Mouse (Mus musculus): ENCODE measurements around the gene Nadk. TPM values are rescaled to one million over a fixed set of nuclear protein-coding genes. Genes with fewer than 3 reads are reported as not detected.

The Nadk gene
- polyA plus RNA-seq, 1 experiment from 2014 or later, result 95.1 TPM

GRCm38 (mm10) chr4:155575521-155575920, 13.3 kb downstream of the Nadk start:
- Histone ChIP-seq H3K36me3 (ENCODE audit: control insufficient read depth, insufficient read depth, low read length) (peaks cover 28% of the 10 kb centered on the region), H3K9ac (replicated peaks; ENCODE audit: low read length) (no peak overlapping the region), H3K4me2 (ENCODE audit: low read length) (no peak overlapping the region), H3K27me3 (ENCODE audit: control insufficient read depth, insufficient read depth, low read length) (no peaks in the 10 kb centered on the region), H3K27ac (replicated peaks; ENCODE audit: low read depth, low read length) (no peak overlapping the region), H3K4me3 (replicated peaks; ENCODE audit: low read depth, low read length) (no peak overlapping the region), H3K9me3 (ENCODE audit: control insufficient read depth, low read length) (no peaks in the 10 kb centered on the region), H3K4me1 (ENCODE audit: control insufficient read depth, insufficient read depth, low read length) (no peaks in the 10 kb centered on the region)
- WGBS, result 91% methylated on average over 8 of the region's 8 CpGs
- DNase-seq (no peak), ATAC-seq (ENCODE audit: low FRiP score, low TSS enrichment) (no peak)

DNA sequence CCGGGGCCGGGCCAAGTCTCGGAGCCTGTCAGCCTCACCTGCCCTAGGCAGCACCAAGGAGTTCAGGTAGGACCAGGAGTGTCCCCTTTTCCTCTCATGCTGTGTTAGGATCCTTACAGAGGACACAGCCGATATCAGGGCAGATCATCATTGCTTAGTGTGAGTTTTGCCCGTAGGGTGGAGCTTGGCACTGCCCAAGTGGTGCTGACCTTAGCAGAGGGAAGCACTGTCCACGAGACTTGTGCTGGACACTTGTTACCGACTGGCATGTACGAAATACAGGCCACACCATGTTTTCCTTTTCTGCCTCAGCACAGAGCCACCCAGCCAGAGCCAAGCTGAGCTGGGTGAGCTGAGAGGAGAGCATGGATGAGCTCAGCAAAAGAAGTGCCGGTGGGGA, 15.0 kb downstream of the Nadk start:
- ATAC-seq (ENCODE audit: low FRiP score, low TSS enrichment) (no peak), DNase-seq (no peak)
- 93% methylated on average over 9 of the region's 9 CpGs for WGBS
- no peak overlapping the region for H3K9ac ChIP-seq (replicated peaks; ENCODE audit: low read length)
- H3K9me3 ChIP-seq (ENCODE audit: control insufficient read depth, low read length), result no peaks in the 10 kb centered on the region
- H3K4me2 ChIP-seq (ENCODE audit: low read length), result no peak overlapping the region
- no peak overlapping the region for H3K27ac ChIP-seq (replicated peaks; ENCODE audit: low read depth, low read length)
- no peak overlapping the region for H3K4me3 ChIP-seq (replicated peaks; ENCODE audit: low read depth, low read length)
- peaks cover 40% of the 10 kb centered on the region for H3K36me3 ChIP-seq (ENCODE audit: control insufficient read depth, insufficient read depth, low read length)
- no peaks in the 10 kb centered on the region for H3K27me3 ChIP-seq (ENCODE audit: control insufficient read depth, insufficient read depth, low read length)
- no peaks in the 10 kb centered on the region for H3K4me1 ChIP-seq (ENCODE audit: control insufficient read depth, insufficient read depth, low read length)

DNA sequence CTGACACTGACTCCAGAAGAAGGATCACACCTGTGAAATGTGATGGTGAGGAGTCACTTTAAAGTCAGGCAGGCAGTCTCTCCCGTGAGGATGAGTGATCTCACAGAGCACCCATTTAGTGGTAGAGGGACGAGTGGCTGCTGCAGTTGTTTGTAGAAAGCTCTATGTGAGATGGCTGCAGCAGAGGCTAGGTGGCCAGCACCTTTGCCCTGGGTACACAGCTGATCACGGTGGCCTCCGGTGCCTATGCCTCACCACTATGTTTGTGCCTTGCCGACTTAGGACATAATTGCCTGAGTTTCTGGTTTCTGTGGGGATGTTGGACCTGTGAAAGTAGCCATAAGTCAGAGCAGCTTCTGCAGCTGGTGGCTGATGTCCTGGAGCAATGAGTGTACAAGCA, 15.6 kb downstream of the Nadk start:
- Histone ChIP-seq H3K9ac (replicated peaks; ENCODE audit: low read length) (no peak overlapping the region), H3K4me3 (replicated peaks; ENCODE audit: low read depth, low read length) (no peak overlapping the region), H3K4me1 (ENCODE audit: control insufficient read depth, insufficient read depth, low read length) (no peaks in the 10 kb centered on the region), H3K27me3 (ENCODE audit: control insufficient read depth, insufficient read depth, low read length) (no peaks in the 10 kb centered on the region), H3K9me3 (ENCODE audit: control insufficient read depth, low read length) (no peaks in the 10 kb centered on the region), H3K4me2 (ENCODE audit: low read length) (no peak overlapping the region), H3K27ac (replicated peaks; ENCODE audit: low read depth, low read length) (no peak overlapping the region), H3K36me3 (ENCODE audit: control insufficient read depth, insufficient read depth, low read length) (peaks cover 46% of the 10 kb centered on the region)
- no peak for DNase-seq
- ATAC-seq (ENCODE audit: low FRiP score, low TSS enrichment), result no peak
- WGBS, result 89% methylated on average over 5 of the region's 5 CpGs

- no peak overlapping the region for H3K27ac ChIP-seq (replicated peaks; ENCODE audit: low read depth, low read length)
- H3K4me1 ChIP-seq (ENCODE audit: control insufficient read depth, insufficient read depth, low read length), result no peaks in the 10 kb centered on the region
- no peaks in the 10 kb centered on the region for H3K9me3 ChIP-seq (ENCODE audit: control insufficient read depth, low read length)
- H3K9ac ChIP-seq (replicated peaks; ENCODE audit: low read length), result no peak overlapping the region
- DNase-seq (no peak), ATAC-seq (ENCODE audit: low FRiP score, low TSS enrichment) (no peak)
- no peak overlapping the region for H3K4me3 ChIP-seq (replicated peaks; ENCODE audit: low read depth, low read length)
- 90% methylated on average over 7 of the region's 7 CpGs for WGBS
- peaks cover 51% of the 10 kb centered on the region for H3K36me3 ChIP-seq (ENCODE audit: control insufficient read depth, insufficient read depth, low read length)
- H3K27me3 ChIP-seq (ENCODE audit: control insufficient read depth, insufficient read depth, low read length), result no peaks in the 10 kb centered on the region
- H3K4me2 ChIP-seq (ENCODE audit: low read length), result no peak overlapping the region
Measured at GRCm38 (mm10) chr4:155578336-155579125, 16.4 kb downstream of the Nadk start.

DNA sequence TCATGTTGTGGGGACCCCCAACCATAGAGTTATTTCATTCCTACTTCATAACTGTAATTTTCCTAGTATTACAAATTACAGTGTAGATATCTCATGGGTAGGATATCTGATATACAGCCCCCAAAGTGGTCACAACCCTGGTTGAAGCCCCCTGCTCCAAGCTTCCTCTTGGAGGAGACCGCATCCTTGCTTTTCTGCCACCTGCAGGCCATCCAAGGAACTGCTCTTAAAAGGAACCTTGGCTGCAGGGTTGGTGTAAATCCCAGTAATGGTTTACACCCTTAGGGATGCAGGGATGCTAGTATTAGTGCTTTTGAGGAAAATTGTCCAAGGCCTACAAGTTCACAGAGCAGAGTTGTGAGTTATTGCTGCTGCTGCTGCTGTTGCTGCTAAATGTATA, 18.2 kb downstream of the Nadk start:
- Histone ChIP-seq H3K4me2 (ENCODE audit: low read length) (no peak overlapping the region), H3K27me3 (ENCODE audit: control insufficient read depth, insufficient read depth, low read length) (no peaks in the 10 kb centered on the region), H3K4me3 (replicated peaks; ENCODE audit: low read depth, low read length) (no peak overlapping the region), H3K4me1 (ENCODE audit: control insufficient read depth, insufficient read depth, low read length) (no peaks in the 10 kb centered on the region), H3K27ac (replicated peaks; ENCODE audit: low read depth, low read length) (no peak overlapping the region), H3K36me3 (ENCODE audit: control insufficient read depth, insufficient read depth, low read length) (peaks cover 70% of the 10 kb centered on the region), H3K9ac (replicated peaks; ENCODE audit: low read length) (no peak overlapping the region), H3K9me3 (ENCODE audit: control insufficient read depth, low read length) (no peaks in the 10 kb centered on the region)
- DNase-seq (peak; percentile 81), ATAC-seq (ENCODE audit: low FRiP score, low TSS enrichment) (no peak)
- WGBS, result 24% methylated on average over 1 of the region's 1 CpGs

DNA sequence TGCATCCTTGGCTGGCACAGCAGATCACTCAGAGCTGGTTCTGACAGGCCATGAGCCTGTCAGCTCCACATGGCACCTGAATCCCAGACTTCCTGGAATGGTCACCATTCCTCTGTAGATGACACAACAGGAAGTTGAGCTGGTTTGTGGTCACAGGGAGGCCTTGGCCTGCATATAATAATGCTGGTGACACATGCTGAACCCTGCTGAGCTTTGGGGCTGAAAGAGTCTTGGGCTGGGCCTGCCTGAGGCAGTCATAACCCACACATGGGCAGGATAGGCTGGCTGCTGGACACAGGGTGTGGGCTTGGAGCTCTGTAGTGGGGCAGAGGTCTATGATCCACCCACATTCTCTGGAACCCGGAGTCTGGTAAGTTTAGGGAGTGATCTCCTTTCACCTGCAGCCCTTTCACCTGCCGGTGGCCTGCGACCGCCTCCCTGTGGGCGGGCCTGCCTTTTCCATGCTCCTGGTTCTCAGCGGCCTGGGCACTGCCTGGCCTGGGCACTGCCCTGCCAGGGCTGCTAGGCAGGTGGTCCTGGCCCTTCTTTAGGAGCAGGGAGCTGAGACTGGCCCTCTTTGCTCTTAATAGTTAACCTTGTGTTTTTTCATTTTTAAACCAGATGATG, 20.2 kb downstream of the Nadk start:
- DNase-seq (no peak), ATAC-seq (ENCODE audit: low FRiP score, low TSS enrichment) (no peak)
- no peaks in the 10 kb centered on the region for H3K4me1 ChIP-seq (ENCODE audit: control insufficient read depth, insufficient read depth, low read length)
- H3K27ac ChIP-seq (replicated peaks; ENCODE audit: low read depth, low read length), result no peak overlapping the region
- H3K4me2 ChIP-seq (ENCODE audit: low read length), result no peak overlapping the region
- no peak overlapping the region for H3K9ac ChIP-seq (replicated peaks; ENCODE audit: low read length)
- no peaks in the 10 kb centered on the region for H3K9me3 ChIP-seq (ENCODE audit: control insufficient read depth, low read length)
- no peak overlapping the region for H3K4me3 ChIP-seq (replicated peaks; ENCODE audit: low read depth, low read length)
- WGBS, result 95% methylated on average over 6 of the region's 6 CpGs
- H3K36me3 ChIP-seq (ENCODE audit: control insufficient read depth, insufficient read depth, low read length), result peaks cover 84% of the 10 kb centered on the region
- H3K27me3 ChIP-seq (ENCODE audit: control insufficient read depth, insufficient read depth, low read length), result no peaks in the 10 kb centered on the region

DNA sequence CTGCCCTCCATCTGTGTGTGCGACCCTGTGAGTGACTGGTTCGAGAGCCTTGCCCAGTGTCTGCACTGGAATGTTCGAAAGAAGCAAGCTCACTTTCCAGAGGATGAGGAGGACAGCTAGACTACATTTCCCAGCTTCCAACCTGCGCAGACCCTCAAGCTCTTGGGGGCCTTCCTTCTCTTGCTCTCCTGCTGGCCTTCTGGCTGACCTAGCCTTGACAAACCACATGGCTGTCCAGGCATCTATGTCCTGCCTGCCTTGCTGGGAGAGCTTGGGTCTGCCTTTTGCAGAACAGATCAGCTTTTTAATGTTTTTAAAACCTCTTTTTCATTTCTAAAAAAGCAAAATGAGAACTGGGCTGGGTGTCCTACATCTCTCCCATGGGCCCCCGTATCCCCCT, 27.2 kb downstream of the Nadk start:
- Histone ChIP-seq H3K9ac (replicated peaks; ENCODE audit: low read length) (no peak overlapping the region), H3K27me3 (ENCODE audit: control insufficient read depth, insufficient read depth, low read length) (no peaks in the 10 kb centered on the region), H3K27ac (replicated peaks; ENCODE audit: low read depth, low read length) (no peak overlapping the region), H3K36me3 (ENCODE audit: control insufficient read depth, insufficient read depth, low read length) (peaks cover 67% of the 10 kb centered on the region), H3K4me3 (replicated peaks; ENCODE audit: low read depth, low read length) (no peak overlapping the region), H3K4me2 (ENCODE audit: low read length) (no peak overlapping the region), H3K4me1 (ENCODE audit: control insufficient read depth, insufficient read depth, low read length) (no peaks in the 10 kb centered on the region), H3K9me3 (ENCODE audit: control insufficient read depth, low read length) (no peaks in the 10 kb centered on the region)
- no peak for ATAC-seq (ENCODE audit: low FRiP score, low TSS enrichment)
- no peak for DNase-seq
- 93% methylated on average over 5 of the region's 5 CpGs for WGBS

DNA sequence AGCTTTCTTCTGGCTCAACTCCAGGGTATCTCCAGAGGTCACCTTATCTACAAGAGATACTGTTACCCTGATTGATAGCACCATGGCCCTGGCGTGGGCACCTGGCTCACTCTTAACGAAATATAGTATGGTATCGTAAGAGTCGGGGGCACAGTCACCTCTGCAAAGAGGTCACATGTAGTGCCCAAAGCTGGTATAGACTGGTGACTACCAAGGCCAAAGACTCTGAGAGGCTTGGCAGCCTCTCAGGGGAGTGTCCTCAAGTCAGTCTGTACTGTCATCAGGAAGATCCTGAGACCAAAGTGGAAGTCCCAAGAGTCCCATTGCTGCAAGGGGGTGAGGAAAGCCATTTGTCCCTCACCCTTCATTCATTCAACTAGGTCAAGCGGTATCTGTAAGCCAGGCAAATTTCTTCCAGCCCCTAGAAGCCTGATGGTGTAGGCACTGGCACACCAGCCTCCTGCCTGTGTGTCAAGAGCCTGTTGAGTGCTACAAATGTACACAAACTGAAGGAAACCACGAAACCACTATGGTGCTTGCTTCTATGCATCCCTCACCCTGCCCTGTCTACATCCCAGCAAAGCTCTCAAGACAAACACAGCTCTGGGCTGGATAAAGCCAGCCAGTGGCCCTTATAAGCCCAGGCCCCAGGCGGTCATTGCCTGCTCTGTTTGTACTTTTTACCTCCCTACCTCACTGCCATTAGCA, 29.0 kb downstream of the Nadk start:
- Histone ChIP-seq H3K27me3 (ENCODE audit: control insufficient read depth, insufficient read depth, low read length) (no peaks in the 10 kb centered on the region), H3K4me3 (replicated peaks; ENCODE audit: low read depth, low read length) (no peak overlapping the region), H3K27ac (replicated peaks; ENCODE audit: low read depth, low read length) (no peak overlapping the region), H3K9ac (replicated peaks; ENCODE audit: low read length) (no peak overlapping the region), H3K9me3 (ENCODE audit: control insufficient read depth, low read length) (no peaks in the 10 kb centered on the region), H3K4me1 (ENCODE audit: control insufficient read depth, insufficient read depth, low read length) (no peaks in the 10 kb centered on the region), H3K4me2 (ENCODE audit: low read length) (no peak overlapping the region), H3K36me3 (ENCODE audit: control insufficient read depth, insufficient read depth, low read length) (peaks cover 49% of the 10 kb centered on the region)
- no peak for DNase-seq
- ATAC-seq (ENCODE audit: low FRiP score, low TSS enrichment), result no peak
- 88% methylated on average over 7 of the region's 7 CpGs for WGBS

Data from midbrain, embryonic 14.5 days (tissue).